8 mouse cellular contexts compared by ENCODE assay signal in genomic region chr13:38342598-38342997, GRCm38 (mm10). TPM values are rescaled to one million over a fixed set of nuclear protein-coding genes. Genes with fewer than 3 reads are reported as not detected.
A peak's percentile ranks its signal among the peaks of the same experiment; 100 is the strongest.
DNase-seq lines count a peak whose midpoint lies in the region; ATAC-seq lines count a peak whose summit lies in the region.

No protein-coding gene starts in this region.

- no peaks in the 10 kb centered on the region for H3K9me3 ChIP-seq in hindbrain, embryonic 11.5 days (ENCODE audit: control insufficient read depth, low read length)
- H3K9me3 ChIP-seq in hindbrain, embryonic 16.5 days (ENCODE audit: control insufficient read depth, low read length), result no peaks in the 10 kb centered on the region
- H3K9me3 ChIP-seq in neural tube, embryonic 11.5 days (ENCODE audit: control insufficient read depth, low read length), result no peaks in the 10 kb centered on the region

- H3K36me3 ChIP-seq in hindbrain, embryonic 11.5 days (ENCODE audit: control insufficient read depth, insufficient read depth, low read length), result no peaks in the 10 kb centered on the region
- H3K36me3 ChIP-seq in hindbrain, embryonic 16.5 days (ENCODE audit: control insufficient read depth, insufficient read depth, low read length), result no peaks in the 10 kb centered on the region
- H3K36me3 ChIP-seq in neural tube, embryonic 11.5 days (ENCODE audit: control insufficient read depth, insufficient read depth, low read length), result no peaks in the 10 kb centered on the region

- H3K9ac ChIP-seq in hindbrain, embryonic 11.5 days (ENCODE audit: low read depth, low read length), result no peak overlapping the region
- no peak overlapping the region for H3K9ac ChIP-seq in hindbrain, embryonic 16.5 days (ENCODE audit: low read depth, low read length)
- H3K9ac ChIP-seq in neural tube, embryonic 11.5 days (ENCODE audit: low read length), result no peak overlapping the region

- no peak for ATAC-seq in hindbrain, embryonic 11.5 days (ENCODE audit: low FRiP score)
- no peak for ATAC-seq in hindbrain, embryonic 16.5 days
- ATAC-seq in neural tube, embryonic 11.5 days (ENCODE audit: insufficient read depth, low FRiP score, low TSS enrichment), result no peak
- no peak for ATAC-seq in inflammation-experienced regulatory T-cells, adult 6 months

- peaks cover 39% of the 10 kb centered on the region for H3K27me3 ChIP-seq in hindbrain, embryonic 11.5 days (ENCODE audit: control insufficient read depth, insufficient read depth, low read length)
- peaks cover 26% of the 10 kb centered on the region for H3K27me3 ChIP-seq in hindbrain, embryonic 16.5 days (replicated peaks; ENCODE audit: control insufficient read depth, insufficient read depth, low read length)
- H3K27me3 ChIP-seq in neural tube, embryonic 11.5 days (ENCODE audit: control insufficient read depth, insufficient read depth, low read length), result peaks cover 40% of the 10 kb centered on the region

- H3K4me1 ChIP-seq in hindbrain, embryonic 11.5 days (replicated peaks; ENCODE audit: control insufficient read depth, insufficient read depth, low read length), result peaks cover 12% of the 10 kb centered on the region
- peaks cover 23% of the 10 kb centered on the region for H3K4me1 ChIP-seq in hindbrain, embryonic 16.5 days (ENCODE audit: control insufficient read depth, insufficient read depth, low read depth, low read length)
- H3K4me1 ChIP-seq in neural tube, embryonic 11.5 days (ENCODE audit: control insufficient read depth, insufficient read depth, low read length), result peaks cover 9% of the 10 kb centered on the region; the same call in 1 of the 2 replicates

- H3K27ac ChIP-seq in hindbrain, embryonic 11.5 days (ENCODE audit: low read depth, low read length), result no peak overlapping the region
- H3K27ac ChIP-seq in hindbrain, embryonic 16.5 days (ENCODE audit: low read depth, low read length), result no peak overlapping the region
- no peak overlapping the region for H3K27ac ChIP-seq in neural tube, embryonic 11.5 days (ENCODE audit: low read depth, low read length)

- H3K4me3 ChIP-seq in hindbrain, embryonic 11.5 days (ENCODE audit: low read depth, low read length), result no peak overlapping the region
- no peak overlapping the region for H3K4me3 ChIP-seq in hindbrain, embryonic 16.5 days (ENCODE audit: low read length)
- no peak overlapping the region for H3K4me3 ChIP-seq in neural tube, embryonic 11.5 days (ENCODE audit: low read depth, low read length)

- peak; percentile 77 for DNase-seq in hindbrain, embryonic 11.5 days (ENCODE audit: low spot score)
- peak; percentile 58 for DNase-seq in A20 (ENCODE audit: low read depth, low spot score)
- peak; percentile 81 for DNase-seq in adrenal gland, postnatal 10 days
- peak; percentile 69 for DNase-seq in forelimb bud, embryonic 11.5 days (ENCODE audit: low read depth, low spot score)
- peak; percentile 70 to 87 for DNase-seq in kidney, postnatal 36 days
- DNase-seq in neural tube, embryonic 11.5 days (ENCODE audit: low spot score), result peak; percentile 62

- 28% methylated on average over 7 of the region's 7 CpGs for WGBS in hindbrain, embryonic 11.5 days
- WGBS in hindbrain, embryonic 16.5 days, result 35% methylated on average over 7 of the region's 7 CpGs
- 32% methylated on average over 7 of the region's 7 CpGs for WGBS in neural tube, embryonic 11.5 days

- no peak overlapping the region for H3K4me2 ChIP-seq in hindbrain, embryonic 11.5 days (replicated peaks; ENCODE audit: low read depth, low read length)
- H3K4me2 ChIP-seq in hindbrain, embryonic 16.5 days (ENCODE audit: low read length), result no peak overlapping the region
- H3K4me2 ChIP-seq in neural tube, embryonic 11.5 days (ENCODE audit: low read depth), result no peak overlapping the region

RNA-seq across cellular contexts. Expression of gene Bmp6, which starts 2.3 kb away (rescaled TPM):
- polyA plus RNA-seq in hindbrain, embryonic 11.5 days (2014; fragmentation: Nextera tagmentation; extraction: Ambion mirVana), result 2.6 and 3.2 TPM in 2 replicates
- polyA plus RNA-seq in hindbrain, embryonic 16.5 days (2015; fragmentation: Nextera tagmentation; extraction: Ambion mirVana), result 3.1 and 4.2 TPM in 2 replicates
- 10 to 100 TPM in 1 of 2 experiments, 1 to 10 TPM in 1; 9.5 to 11.2 TPM for total RNA-seq in adrenal gland, postnatal 10 days (2021)
- 2.2 and 3.2 TPM in 2 replicates for polyA plus RNA-seq in neural tube, embryonic 11.5 days (2014; fragmentation: Nextera tagmentation; extraction: Ambion mirVana)
- not detected for polyA plus RNA-seq in inflammation-experienced regulatory T-cells, adult 6 months (2017; shearing (Covaris generic))
